Mouse (Mus musculus): ENCODE data around the gene Rbfox1.

Rbfox1 gene

GRCm38 (mm10) chr16:7129591-7129990 is 1244.4 kb downstream of the Rbfox1 start:
- DNase-seq (ENCODE audit: inconsistent age in 2 of 2, low spot score in 1 of 2), result no peak

GRCm38 (mm10) chr16:7132434-7132833 is 1247.3 kb downstream of the Rbfox1 start:
- DNase-seq (ENCODE audit: inconsistent age in 2 of 2, low spot score in 1 of 2), result no peak

GRCm38 (mm10) chr16:7136971-7137370 is 1251.8 kb downstream of the Rbfox1 start:
- peak; percentile 16 to 36 for DNase-seq (ENCODE audit: inconsistent age in 2 of 2, low spot score in 1 of 2)

GRCm38 (mm10) chr16:7139480-7139879 is 1254.3 kb downstream of the Rbfox1 start:
- DNase-seq (ENCODE audit: inconsistent age in 2 of 2, low spot score in 1 of 2), result no peak

GRCm38 (mm10) chr16:7140909-7141308 is 1255.8 kb downstream of the Rbfox1 start:
- no peak for DNase-seq (ENCODE audit: inconsistent age in 2 of 2, low spot score in 1 of 2)

GRCm38 (mm10) chr16:7145505-7145904 is 1260.3 kb downstream of the Rbfox1 start:
- DNase-seq (ENCODE audit: inconsistent age in 2 of 2, low spot score in 1 of 2), result no peak

GRCm38 (mm10) chr16:7146454-7146853 is 1261.3 kb downstream of the Rbfox1 start:
- DNase-seq (ENCODE audit: inconsistent age in 2 of 2, low spot score in 1 of 2), result no peak

GRCm38 (mm10) chr16:7147884-7148283 is 1262.7 kb downstream of the Rbfox1 start:
- DNase-seq (ENCODE audit: inconsistent age in 2 of 2, low spot score in 1 of 2), result no peak

GRCm38 (mm10) chr16:7149106-7149899 is 1264.1 kb downstream of the Rbfox1 start:
- DNase-seq (ENCODE audit: inconsistent age in 2 of 2, low spot score in 1 of 2), result no peak

- DNase-seq (ENCODE audit: inconsistent age in 2 of 2, low spot score in 1 of 2), result peak in 1 of 2 experiments; percentile 52
Measured at GRCm38 (mm10) chr16:7150201-7150791, 1265.1 kb downstream of the Rbfox1 start.

GRCm38 (mm10) chr16:7152401-7152800 is 1267.2 kb downstream of the Rbfox1 start:
- peak in 1 of 2 experiments; percentile 35 for DNase-seq (ENCODE audit: inconsistent age in 2 of 2, low spot score in 1 of 2)

GRCm38 (mm10) chr16:7154671-7155070 is 1269.5 kb downstream of the Rbfox1 start:
- no peak for DNase-seq (ENCODE audit: inconsistent age in 2 of 2, low spot score in 1 of 2)

- no peak for DNase-seq (ENCODE audit: inconsistent age in 2 of 2, low spot score in 1 of 2)
Measured at GRCm38 (mm10) chr16:7158856-7159826, 1274.0 kb downstream of the Rbfox1 start.

GRCm38 (mm10) chr16:7159827-7160217 is 1274.7 kb downstream of the Rbfox1 start:
- DNase-seq (ENCODE audit: inconsistent age in 2 of 2, low spot score in 1 of 2), result no peak

- peak in 1 of 2 experiments; percentile 19 for DNase-seq (ENCODE audit: inconsistent age in 2 of 2, low spot score in 1 of 2)
Measured at GRCm38 (mm10) chr16:7162168-7162567, 1277.0 kb downstream of the Rbfox1 start.

GRCm38 (mm10) chr16:7163688-7164087 is 1278.5 kb downstream of the Rbfox1 start:
- DNase-seq (ENCODE audit: inconsistent age in 2 of 2, low spot score in 1 of 2), result peak in 1 of 2 experiments; percentile 21

GRCm38 (mm10) chr16:7164153-7164737 is 1279.1 kb downstream of the Rbfox1 start:
- DNase-seq (ENCODE audit: inconsistent age in 2 of 2, low spot score in 1 of 2), result no peak

- DNase-seq (ENCODE audit: inconsistent age in 2 of 2, low spot score in 1 of 2), result no peak
Measured at GRCm38 (mm10) chr16:7175960-7176359, 1290.8 kb downstream of the Rbfox1 start.

GRCm38 (mm10) chr16:7187788-7188187 is 1302.6 kb downstream of the Rbfox1 start:
- DNase-seq (ENCODE audit: inconsistent age in 2 of 2, low spot score in 1 of 2), result no peak

GRCm38 (mm10) chr16:7193535-7193934 is 1308.4 kb downstream of the Rbfox1 start:
- DNase-seq (ENCODE audit: inconsistent age in 2 of 2, low spot score in 1 of 2), result no peak

- DNase-seq (ENCODE audit: inconsistent age in 2 of 2, low spot score in 1 of 2), result no peak
Measured at GRCm38 (mm10) chr16:7197953-7198352, 1312.8 kb downstream of the Rbfox1 start.
